Mouse (Mus musculus): ENCODE data around the gene Slc9a9.

Gene Slc9a9

DNA sequence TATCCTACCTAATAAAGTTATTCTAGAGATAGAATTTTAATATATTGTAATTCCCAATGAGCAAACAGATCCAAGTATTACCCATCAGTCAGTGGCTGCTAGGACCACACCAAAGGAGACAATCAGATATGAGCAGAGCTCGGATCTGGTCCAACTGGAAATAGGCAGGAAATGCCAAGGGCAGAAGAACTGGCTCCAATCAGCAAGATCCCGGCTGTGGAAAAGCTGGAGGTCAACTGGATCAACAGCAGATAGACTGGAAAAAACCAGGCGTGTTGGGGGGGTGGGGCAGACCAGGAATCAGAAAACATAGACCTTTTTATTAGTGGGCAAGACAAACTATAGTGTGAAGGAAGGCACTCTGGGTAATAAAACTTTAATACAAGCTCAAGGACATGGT lies 550.3 kb downstream of the Slc9a9 start:
- DNase-seq (ENCODE audit: low spot score) = no peak

- DNase-seq (ENCODE audit: low spot score) = no peak
These were observed 551.6 kb downstream of the Slc9a9 start for GRCm38 (mm10) chr9:95221310-95221709.

DNA sequence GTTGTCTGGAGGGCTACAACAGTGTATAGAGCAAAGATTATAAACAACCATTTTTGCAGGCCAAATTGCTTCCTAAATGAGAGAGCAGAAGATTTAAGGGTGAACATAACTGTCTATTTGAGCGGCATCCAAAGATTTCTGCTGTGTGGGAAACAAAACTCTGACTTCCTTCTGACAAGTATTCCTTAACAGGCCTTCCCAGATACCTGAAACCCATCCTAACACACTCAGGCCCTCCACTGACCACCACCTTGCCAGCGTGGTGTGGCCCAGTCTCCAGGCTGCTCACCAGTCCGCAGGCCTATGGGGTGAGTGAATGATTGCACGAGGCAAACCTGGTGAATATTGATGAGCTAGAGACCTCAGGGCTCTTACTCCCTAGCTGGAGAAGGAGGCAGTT lies 557.3 kb downstream of the Slc9a9 start:
- no peak for DNase-seq (ENCODE audit: low spot score)

GRCm38 (mm10) chr9:95228123-95228522 lies 558.4 kb downstream of the Slc9a9 start:
- no peak for DNase-seq (ENCODE audit: low spot score)

DNA sequence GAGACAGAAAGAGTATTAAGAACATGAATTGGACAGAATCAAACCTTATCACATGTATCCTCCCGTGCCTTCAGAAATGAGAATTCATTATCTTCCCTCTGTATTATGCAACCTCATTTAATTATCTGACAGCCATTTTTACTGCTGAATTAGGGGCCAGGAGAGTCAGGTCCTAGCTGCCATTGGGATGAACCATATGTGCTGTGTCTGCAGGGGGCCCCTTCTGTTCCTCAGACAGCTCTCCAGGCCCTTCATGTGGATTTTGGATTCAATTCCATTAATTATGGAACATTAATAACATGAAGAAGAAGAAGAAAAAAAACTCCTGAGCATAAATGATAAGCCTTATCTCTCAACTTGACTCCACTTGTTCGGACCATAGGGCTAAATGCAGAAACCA lies 559.4 kb downstream of the Slc9a9 start:
- no peak for DNase-seq (ENCODE audit: low spot score)

GRCm38 (mm10) chr9:95239900-95240299 lies 570.2 kb downstream of the Slc9a9 start:
- no peak for DNase-seq (ENCODE audit: low spot score)

- DNase-seq (ENCODE audit: low spot score) = no peak
These were observed 573.0 kb downstream of the Slc9a9 start for GRCm38 (mm10) chr9:95242628-95243195.

DNA sequence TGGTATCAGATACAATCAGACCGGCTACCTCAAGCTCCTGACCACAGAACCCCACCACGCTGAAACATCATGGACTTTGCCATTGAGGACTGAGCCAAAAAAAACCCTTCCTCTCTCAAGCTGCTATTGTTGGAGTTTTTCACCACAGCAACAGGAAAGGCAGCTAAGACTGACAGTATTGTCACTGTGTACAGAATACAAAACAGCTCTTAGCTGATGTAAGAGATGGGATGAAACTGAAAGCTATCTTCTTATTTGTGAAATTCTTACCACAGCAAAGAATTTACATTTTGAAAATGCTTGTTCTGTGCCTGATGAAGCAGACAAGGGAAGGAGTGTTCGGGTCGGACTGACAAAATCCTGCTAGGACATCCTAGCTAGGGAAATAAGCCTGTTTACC lies 584.5 kb downstream of the Slc9a9 start:
- DNase-seq (ENCODE audit: low spot score) = no peak

GRCm38 (mm10) chr9:95255844-95256243 lies 586.1 kb downstream of the Slc9a9 start:
- DNase-seq (ENCODE audit: low spot score) = no peak

- no peak for DNase-seq (ENCODE audit: low spot score)
These were observed 587.1 kb downstream of the Slc9a9 start for GRCm38 (mm10) chr9:95256680-95257316.

DNA sequence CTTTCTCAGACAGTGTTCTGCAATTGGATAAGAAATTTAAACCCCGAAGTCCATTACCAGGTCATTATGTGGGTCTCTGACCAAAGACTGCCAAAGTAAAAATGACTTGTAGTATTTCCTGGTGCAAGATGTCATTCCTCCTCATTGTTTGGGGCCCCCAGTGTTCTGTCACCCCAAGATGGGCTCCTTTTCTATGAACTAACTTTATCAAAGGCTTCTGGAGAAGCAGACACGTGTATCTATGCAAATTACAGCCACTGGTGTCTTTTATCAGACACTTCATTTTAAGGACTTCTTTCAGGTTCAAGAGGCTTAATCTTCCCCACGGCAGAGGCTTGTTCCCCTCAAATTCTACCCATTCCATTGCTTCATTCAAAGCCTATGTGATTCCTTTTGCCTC lies 593.1 kb downstream of the Slc9a9 start:
- DNase-seq (ENCODE audit: low spot score) = no peak

- DNase-seq (ENCODE audit: low spot score) = no peak
These were observed 594.3 kb downstream of the Slc9a9 start for GRCm38 (mm10) chr9:95263867-95264509.

- DNase-seq (ENCODE audit: low spot score) = no peak
These were observed 596.5 kb downstream of the Slc9a9 start for GRCm38 (mm10) chr9:95266179-95266578.

DNA sequence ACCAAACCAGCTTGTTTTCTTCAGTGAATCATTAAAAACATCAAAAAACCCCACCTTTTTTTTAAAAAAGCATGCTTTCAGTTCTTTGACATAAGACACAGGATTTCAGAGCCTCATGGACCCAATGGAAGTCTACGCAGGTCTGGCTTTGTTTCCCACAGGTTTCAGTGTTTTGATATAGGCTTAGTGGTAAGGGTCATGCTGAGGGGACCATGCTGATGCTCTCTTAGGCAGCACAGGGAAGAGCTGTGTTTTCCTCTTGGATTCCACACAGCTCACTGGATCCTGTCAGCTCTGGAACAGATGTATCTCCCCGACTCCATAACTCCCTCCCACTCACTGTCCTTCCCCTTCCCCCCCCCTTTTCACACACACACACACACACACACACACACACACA lies 597.2 kb downstream of the Slc9a9 start:
- no peak for DNase-seq (ENCODE audit: low spot score)

DNA sequence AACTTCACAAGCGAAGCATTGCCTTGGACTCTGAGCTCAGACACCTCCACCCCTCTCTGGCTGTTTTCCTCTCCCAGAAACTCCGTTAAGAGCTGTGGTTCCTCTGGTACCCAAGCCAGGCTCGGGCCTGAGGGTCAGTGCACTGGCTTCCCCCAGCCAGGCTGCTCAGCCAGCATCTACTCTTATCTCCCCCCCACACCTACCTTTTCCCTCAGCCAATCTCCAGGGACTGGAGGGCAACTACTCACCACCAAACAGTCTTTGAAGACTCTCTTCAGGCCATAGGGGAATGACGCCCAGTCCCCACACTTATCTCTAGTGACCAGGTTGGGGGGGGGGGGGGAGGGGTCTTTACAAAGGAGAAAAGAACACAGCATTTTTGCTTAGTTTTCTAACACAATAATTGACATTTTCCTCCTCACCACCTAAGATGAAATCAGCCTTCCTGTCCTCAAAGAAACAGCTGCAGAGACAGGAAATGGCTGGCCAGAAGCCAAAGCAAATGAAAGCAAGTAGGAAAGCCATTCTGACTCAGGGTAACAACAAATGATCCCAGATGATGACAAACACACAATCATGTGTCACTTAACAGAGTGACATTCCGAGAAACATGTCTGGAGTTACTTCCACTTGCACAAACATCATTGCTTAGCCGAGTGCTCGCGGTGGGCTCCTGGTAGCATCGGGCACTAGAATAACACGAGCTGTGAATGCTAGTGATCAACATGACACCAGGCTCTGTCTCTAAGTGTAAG lies 610.1 kb downstream of the Slc9a9 start:
- no peak for DNase-seq (ENCODE audit: low spot score)
